Mouse (Mus musculus) lung, adult 2 months (tissue): Measurements from ENCODE around the gene Gprin2. TPM values are rescaled to one million over a fixed set of nuclear protein-coding genes. Genes with fewer than 3 reads are reported as not detected.

Experiments
- DNase-seq: peaks from one replicate; pipeline ENCODE4 v3.0.0; 2022
- H3K4me1 ChIP-seq: fragments of 200-500 bp; 2 replicates; pipeline ENCODE4 v1.6.1; 2011; ENCODE audit warnings: low read length; ENCODE audit not compliant: control insufficient read depth, insufficient read depth
- H3K4me3 ChIP-seq: fragments of 200-500 bp; replicated peaks from 2 replicates; pipeline ENCODE3; 2011; ENCODE audit warnings: low read depth, mild to moderate bottlenecking, control low read depth, low read length; ENCODE audit errors: extremely low read depth
- CTCF ChIP-seq: fragments of 200-500 bp; IDR thresholded peaks from 2 replicates; pipeline ENCODE4 v1.5.1; 2011; ENCODE audit warnings: mild to moderate bottlenecking, low read length, control low read depth; ENCODE audit not compliant: insufficient read depth
- POLR2A ChIP-seq: fragments of 200-500 bp; IDR thresholded peaks from 2 replicates; pipeline ENCODE4 v1.6.1; 2011; ENCODE audit warnings: low read depth, mild to moderate bottlenecking, control low read depth, low read length, borderline replicate concordance; ENCODE audit errors: extremely low read depth
- WGBS: fragments of 180-500 bp; shearing (Covaris S2); methylation state at CpG from one replicate; pipeline ENCODE4 v1.1.7; 2018; 5-methylcytosine and 5-hydroxymethylcytosine counted together
- polyA plus RNA-seq: library from polyadenylated mRNA; depleted of rRNA; stranded (reverse); fragments of >200 nt; gene quantifications from 2 replicates; pipeline ENCODE4 v1.2.3, GENCODE M21; 2012

Gene Gprin2
- polyA plus RNA-seq, 1 experiment: 0.15 TPM

DNA sequence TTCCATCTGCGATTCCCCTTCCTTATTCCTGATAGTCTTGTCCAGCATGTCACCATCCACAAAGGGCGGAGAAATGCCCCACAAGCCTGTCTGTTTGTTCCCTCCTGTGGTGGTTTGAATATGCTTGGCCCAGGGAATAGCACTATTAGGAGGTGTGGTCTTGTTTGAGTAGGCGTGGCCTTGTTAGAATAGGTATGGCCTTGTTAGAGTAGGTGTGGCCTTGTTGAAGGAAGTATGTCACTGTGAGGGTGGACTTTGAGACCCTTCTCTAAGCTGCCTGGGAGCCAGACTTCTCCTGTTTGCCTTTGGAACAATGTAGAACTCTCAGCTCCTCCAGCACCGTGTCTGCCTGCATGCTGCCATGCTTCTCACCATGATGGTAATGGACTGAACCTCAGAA, 8.5 kb upstream of the Gprin2 start:
- no peak overlapping the region for H3K4me3 ChIP-seq
- no peaks in the 10 kb centered on the region for H3K4me1 ChIP-seq
- 89% methylated on average over 4 of the region's 4 CpGs for WGBS
- DNase-seq: no peak
- TF ChIP-seq POLR2A: no peak
- no peak for TF ChIP-seq CTCF

DNA sequence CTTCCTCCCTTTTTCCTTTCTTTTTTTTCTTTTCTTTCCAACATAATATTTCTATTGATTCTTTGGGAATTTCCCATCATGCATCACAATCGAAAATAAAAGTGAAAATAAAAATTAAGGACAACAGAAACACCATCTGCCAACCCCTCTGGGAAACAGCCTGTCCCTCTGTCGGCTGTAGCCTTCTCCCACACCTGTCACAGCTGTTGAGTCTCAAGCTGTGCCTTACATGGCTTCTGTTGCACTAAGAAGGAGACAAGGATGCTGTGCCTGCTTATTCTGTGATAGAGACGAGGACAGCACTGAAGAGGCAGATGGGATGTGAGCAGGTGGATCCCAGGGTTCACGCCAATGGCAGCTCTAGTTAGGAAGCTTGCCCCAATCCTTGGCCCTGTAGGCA, 7.6 kb upstream of the Gprin2 start:
- no peak overlapping the region for H3K4me3 ChIP-seq
- WGBS: 65% methylated on average over 4 of the region's 4 CpGs
- DNase-seq: no peak
- H3K4me1 ChIP-seq: no peaks in the 10 kb centered on the region
- no peak for TF ChIP-seq CTCF
- TF ChIP-seq POLR2A: no peak

DNA sequence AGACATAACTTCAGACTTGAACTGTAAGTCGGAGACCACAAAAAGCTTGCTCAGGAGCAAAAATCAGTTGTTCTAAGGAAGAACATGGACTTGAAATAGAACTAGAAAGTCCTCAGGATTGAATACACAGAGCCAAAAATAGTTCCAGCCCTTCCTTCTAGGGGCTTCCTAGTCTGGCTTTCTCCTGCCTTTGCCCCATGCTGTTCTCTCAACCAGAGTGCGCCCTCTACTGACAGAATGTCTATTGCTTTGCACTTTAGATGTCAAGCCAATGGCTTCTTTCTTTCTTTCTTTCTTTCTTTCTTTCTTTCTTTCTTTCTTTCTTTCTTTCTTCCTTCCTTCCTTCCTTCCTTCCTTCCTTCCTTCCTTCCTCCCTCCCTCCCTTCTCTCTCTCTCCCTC, 7.2 kb upstream of the Gprin2 start:
- DNase-seq: no peak
- H3K4me1 ChIP-seq: no peaks in the 10 kb centered on the region
- no peak overlapping the region for H3K4me3 ChIP-seq
- WGBS: 48% methylated on average over 2 of the region's 2 CpGs
- TF ChIP-seq CTCF (peak; percentile 43), POLR2A (no peak)

DNA sequence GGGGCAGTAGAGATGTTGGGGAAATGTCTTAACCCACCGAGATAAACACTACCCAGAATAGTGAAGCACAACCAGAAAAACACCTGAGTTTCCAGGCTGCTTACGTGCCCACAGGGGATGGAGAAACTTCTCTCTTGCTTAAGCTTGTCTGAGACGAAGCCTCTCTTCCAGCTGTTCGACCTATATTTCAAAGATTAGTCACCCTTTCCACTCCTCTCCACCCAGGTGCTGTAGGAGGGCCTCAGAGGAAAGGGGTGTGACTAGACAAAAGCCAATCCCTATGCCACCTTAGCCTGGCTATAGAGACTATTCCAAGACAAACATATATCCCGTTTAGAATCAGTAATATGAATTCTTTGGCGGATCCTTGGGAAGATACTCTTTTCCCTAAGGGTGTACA, 6.5 kb upstream of the Gprin2 start:
- 75% methylated on average over 6 of the region's 6 CpGs for WGBS
- Histone ChIP-seq H3K4me3 (no peak overlapping the region), H3K4me1 (no peaks in the 10 kb centered on the region)
- TF ChIP-seq POLR2A (no peak), CTCF (no peak)
- no peak for DNase-seq

DNA sequence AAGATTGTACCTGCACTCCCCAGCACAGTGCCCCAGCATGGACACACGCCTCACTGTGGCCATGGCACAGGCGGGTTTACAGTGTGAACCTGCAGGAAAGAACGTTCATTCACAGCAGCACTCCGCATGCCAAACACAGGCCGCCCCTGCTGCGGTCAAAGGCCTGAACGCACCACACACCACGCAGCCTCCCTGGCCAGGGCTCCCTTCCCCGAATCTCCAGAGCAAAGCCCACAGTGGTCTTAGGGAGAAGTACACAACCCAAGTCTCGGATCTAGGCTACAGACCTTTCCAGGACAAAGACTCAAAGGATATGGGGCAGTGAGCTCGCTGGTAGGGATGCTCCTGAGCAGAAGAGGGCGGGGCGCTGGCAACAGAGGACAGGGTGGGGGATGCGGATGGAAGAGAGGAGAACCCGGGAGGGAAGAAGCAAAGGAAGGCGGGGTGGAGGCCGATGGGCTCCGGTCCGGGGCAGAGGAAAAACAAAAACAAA, 669 bp downstream of the Gprin2 start:
- Histone ChIP-seq H3K4me1 (no peaks in the 10 kb centered on the region), H3K4me3 (peak overlapping the region; percentile 48)
- 17% methylated on average over 19 of the region's 19 CpGs for WGBS
- TF ChIP-seq CTCF: no peak
- no peak for TF ChIP-seq POLR2A
- no peak for DNase-seq

DNA sequence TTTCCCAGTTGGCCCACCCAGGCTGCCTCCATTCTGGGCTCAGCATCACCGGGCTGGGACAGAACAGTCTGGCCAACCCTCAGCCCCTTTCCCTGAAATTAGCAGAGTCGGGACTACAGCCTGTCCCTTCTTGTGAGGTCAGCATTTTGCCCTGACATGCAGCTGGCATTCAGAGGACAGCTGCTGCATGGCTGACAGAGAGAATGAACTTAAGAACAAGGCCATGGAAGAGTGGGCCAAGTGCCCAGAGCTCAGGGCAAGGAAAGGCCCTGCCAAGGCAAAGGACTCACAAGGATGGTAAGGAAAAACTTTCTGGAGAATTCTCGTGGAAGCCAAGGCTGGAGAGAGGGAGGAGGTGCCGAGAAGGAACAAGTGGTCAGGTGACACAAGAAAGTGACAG, 4.7 kb downstream of the Gprin2 start:
- 44% methylated on average over 4 of the region's 4 CpGs for WGBS
- Histone ChIP-seq H3K4me1 (no peaks in the 10 kb centered on the region), H3K4me3 (no peak overlapping the region)
- TF ChIP-seq CTCF (no peak), POLR2A (no peak)
- DNase-seq: no peak

DNA sequence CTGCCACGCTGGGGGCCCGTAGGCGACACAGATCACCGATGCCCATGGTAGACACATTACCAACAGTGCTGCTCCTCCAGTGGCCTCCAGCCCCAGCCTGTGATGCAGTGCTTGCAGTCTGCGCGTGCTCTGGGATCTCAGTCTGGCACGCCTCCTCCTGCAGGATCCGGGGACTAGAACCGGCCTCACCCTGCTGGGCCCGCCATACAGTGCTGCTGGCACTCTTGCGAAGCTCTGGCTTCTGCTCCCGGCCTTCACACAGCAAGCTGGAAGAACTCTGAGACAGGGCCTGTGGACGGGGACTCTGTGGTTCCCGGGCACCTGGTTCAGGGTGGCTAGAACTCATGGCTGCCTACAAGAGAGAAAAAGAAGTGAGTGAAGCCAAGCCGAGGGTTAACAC, 6.0 kb downstream of the Gprin2 start:
- Histone ChIP-seq H3K4me3 (no peak overlapping the region), H3K4me1 (no peaks in the 10 kb centered on the region)
- no peak for DNase-seq
- TF ChIP-seq CTCF: no peak
- no peak for TF ChIP-seq POLR2A
- 93% methylated on average over 15 of the region's 15 CpGs for WGBS

DNA sequence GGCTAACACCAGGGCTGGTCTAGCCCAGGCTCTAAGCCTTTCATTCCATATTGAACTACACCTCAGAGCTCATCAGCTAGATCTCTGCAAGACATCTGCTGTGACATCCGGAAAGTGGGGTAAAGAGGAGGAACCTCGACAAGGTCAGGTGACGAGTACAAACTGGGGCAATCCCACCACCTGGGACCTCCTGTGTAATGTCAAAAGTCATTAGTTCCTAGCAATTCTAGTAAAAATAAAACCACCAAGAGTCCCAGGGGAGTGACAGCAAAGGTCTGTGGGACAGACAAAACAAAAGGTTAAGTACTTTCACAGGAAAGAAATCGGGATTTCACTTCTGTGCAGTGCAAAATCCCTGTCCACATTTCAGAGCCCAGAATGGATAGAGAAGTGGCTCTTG, 7.6 kb downstream of the Gprin2 start:
- Histone ChIP-seq H3K4me1 (no peaks in the 10 kb centered on the region), H3K4me3 (no peak overlapping the region)
- TF ChIP-seq CTCF (no peak), POLR2A (no peak)
- no peak for DNase-seq
- WGBS: 83% methylated on average over 4 of the region's 4 CpGs

DNA sequence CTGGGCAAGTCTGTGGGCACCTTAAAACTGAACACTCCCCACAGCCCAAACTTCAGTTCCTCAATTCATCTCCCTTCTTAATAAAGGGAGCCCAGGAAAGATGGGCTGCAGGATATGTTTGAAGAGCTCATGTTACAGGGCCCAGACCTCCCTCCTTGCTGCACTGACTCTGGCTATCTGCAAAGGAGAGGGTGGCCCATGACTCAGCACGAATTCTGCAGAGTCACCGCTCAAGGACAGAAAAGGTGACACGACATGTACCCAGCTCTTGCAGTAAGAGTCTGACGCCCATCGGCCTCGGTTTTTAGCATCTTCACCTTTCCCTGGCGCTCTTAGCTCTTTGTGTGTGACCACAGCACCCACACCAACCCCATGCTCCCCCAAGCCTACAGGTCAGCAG, 11.1 kb downstream of the Gprin2 start:
- no peak overlapping the region for H3K4me3 ChIP-seq
- DNase-seq: no peak
- no peak for TF ChIP-seq CTCF
- TF ChIP-seq POLR2A: no peak
- no peaks in the 10 kb centered on the region for H3K4me1 ChIP-seq
- WGBS: 69% methylated on average over 7 of the region's 7 CpGs

DNA sequence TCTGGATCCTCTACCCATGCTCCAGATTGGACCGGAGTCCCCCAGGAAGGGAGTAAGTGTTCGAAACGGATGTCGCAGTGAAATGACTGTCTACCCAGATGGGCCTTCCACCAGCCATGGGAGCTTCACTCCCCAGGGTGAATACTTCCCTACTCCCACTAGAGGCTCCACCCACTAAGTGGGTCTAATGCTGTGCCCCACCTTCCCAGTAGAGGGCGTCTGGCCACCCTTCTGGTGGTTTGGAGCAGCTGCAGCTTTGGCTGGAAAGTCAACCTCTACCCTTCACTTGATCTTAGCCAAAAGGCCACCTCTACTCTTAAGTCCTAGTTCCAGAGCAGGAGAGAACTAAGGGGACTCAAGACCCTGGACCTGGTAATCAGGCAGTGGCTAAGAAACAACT, 12.8 kb downstream of the Gprin2 start:
- TF ChIP-seq CTCF (peak; percentile 86), POLR2A (no peak)
- Histone ChIP-seq H3K4me3 (no peak overlapping the region), H3K4me1 (no peaks in the 10 kb centered on the region)
- DNase-seq: peak; percentile 66
- 69% methylated on average over 5 of the region's 5 CpGs for WGBS
